Mouse (Mus musculus) intestine, embryonic 16.5 days (tissue): Measurements from ENCODE around the gene 4933411K16Rik. TPM values are rescaled to one million over a fixed set of nuclear protein-coding genes. Genes with fewer than 3 reads are reported as not detected.
A peak's percentile ranks its signal among the peaks of the same experiment; 100 is the strongest.
"Not testable (repeated sequence)": the region's sequence is repeated elsewhere in the genome, so short reads cannot be mapped to it uniquely, and the experiment has no call there.

Experiments
- ATAC-seq: fragments of 200-750 bp; cut with Nextera tagmentation; 2 replicates; pipeline ENCODE4 v1.8.0; 2017; ENCODE audit warnings: moderate TSS enrichment, moderate library complexity
- H3K27ac ChIP-seq: fragments of 300-500 bp; sonication (generic); 2 replicates; pipeline ENCODE4 v1.5.1; 2014; ENCODE audit warnings: mild to moderate bottlenecking, low read length
- H3K27me3 ChIP-seq: fragments of 300-500 bp; sonication (generic); replicated peaks from 2 replicates; pipeline ENCODE4 v1.6.1; 2014; ENCODE audit warnings: low read length, control low read depth, mixed read lengths; ENCODE audit not compliant: control insufficient read depth, insufficient read depth
- H3K36me3 ChIP-seq: fragments of 300-500 bp; sonication (generic); 2 replicates; pipeline ENCODE4 v1.6.1; 2014; ENCODE audit warnings: low read length, control low read depth; ENCODE audit not compliant: control insufficient read depth, insufficient read depth
- H3K4me1 ChIP-seq: fragments of 300-500 bp; sonication (generic); 2 replicates; pipeline ENCODE4 v1.6.1; 2014; ENCODE audit warnings: low read length, control low read depth, mixed read lengths; ENCODE audit not compliant: control insufficient read depth, insufficient read depth
- H3K4me2 ChIP-seq: fragments of 300-500 bp; sonication (generic); 2 replicates; pipeline ENCODE4 v1.6.1; 2014; ENCODE audit warnings: low read depth, low read length, control low read depth
- H3K4me3 ChIP-seq: fragments of 300-500 bp; sonication (generic); 2 replicates; pipeline ENCODE4 v1.5.1; 2014; ENCODE audit warnings: mild to moderate bottlenecking, low read length
- H3K9ac ChIP-seq: fragments of 300-500 bp; sonication (generic); 2 replicates; pipeline ENCODE4 v1.6.1; 2014; ENCODE audit warnings: low read depth, low read length
- H3K9me3 ChIP-seq: fragments of 300-500 bp; sonication (generic); 2 replicates; pipeline ENCODE4 v1.6.1; 2016; ENCODE audit warnings: low read length, control low read depth; ENCODE audit not compliant: control insufficient read depth
- WGBS: fragments of 180-500 bp; shearing (Covaris S2); extraction: QIAGEN DNeasy Blood & Tissue Kit; methylation state at CpG from one replicate; pipeline ENCODE4 v1.1.7; 2014; 5-methylcytosine and 5-hydroxymethylcytosine counted together
- polyA plus RNA-seq: library from polyadenylated mRNA; unstranded; fragments of >200 nt; fragmentation: Nextera tagmentation; extraction: Ambion mirVana; gene quantifications from 2 replicates; pipeline ENCODE4 v1.2.1, GENCODE M21; 2015

The 4933411K16Rik gene
- polyA plus RNA-seq, 1 experiment from 2014 or later = 0.16 TPM

DNA sequence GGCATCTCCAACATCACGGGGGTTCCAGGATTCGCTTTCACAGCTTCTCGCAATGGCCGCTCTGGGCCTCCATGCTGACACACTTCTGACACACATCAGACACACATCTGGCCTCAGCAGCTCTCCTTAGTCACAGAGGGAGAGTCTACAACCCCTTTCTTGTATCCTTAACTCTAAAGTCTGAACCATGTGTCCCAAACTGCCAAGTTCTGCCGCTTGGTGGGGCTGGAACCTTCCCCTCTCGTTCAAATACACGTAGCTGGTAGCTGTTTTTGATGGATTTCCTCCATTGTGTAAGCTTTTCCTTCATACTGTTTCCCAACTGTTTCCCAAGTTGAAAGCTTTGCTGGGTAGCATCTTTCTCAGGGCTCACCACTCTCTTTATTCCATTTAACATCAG is 19.2 kb downstream of the 4933411K16Rik start:
- H3K27me3 ChIP-seq = no peaks in the 10 kb centered on the region
- H3K4me2 ChIP-seq = no peak overlapping the region
- H3K4me1 ChIP-seq = peaks cover 6% of the 10 kb centered on the region; the same call in 1 of the 2 replicates
- WGBS = 78% methylated on average over 7 of the region's 7 CpGs
- ATAC-seq = no peak
- no peak overlapping the region for H3K9ac ChIP-seq
- H3K4me3 ChIP-seq = no peak overlapping the region
- H3K36me3 ChIP-seq = no peaks in the 10 kb centered on the region
- H3K9me3 ChIP-seq = no peaks in the 10 kb centered on the region
- H3K27ac ChIP-seq = no peak overlapping the region

DNA sequence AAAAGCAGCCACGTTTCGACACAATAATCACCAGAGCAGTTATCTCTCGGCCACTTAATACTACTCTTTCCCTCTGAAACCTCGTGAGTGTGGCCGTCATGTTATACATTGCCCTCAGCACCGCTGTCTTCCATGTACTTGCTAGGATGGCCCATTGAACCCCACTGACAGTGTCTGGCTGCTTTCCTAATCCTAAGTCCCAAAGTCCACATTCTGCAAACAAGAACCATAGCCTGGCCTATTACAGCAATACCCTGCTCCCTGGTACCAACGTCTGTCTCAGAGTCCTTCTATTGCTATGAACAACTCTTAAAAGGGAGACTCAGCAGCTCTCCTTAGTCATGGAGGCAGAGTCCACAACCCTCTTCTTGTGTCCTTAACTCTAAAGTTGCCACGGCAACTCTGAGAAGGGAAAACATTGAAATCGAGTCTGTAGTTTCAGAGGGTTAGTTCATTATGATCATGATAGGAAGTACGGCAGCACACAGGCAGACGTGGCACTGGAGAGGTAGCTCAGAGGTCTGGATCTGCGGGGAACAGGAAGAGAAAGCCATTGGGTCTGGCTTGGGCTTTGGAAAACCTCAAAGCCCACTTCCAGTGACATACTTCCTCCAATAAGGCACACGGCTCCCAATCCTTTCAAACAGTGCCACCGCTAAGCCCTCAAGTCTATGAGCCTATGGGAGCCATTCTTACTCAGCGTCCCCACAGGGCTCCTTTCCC is 20.0 kb downstream of the 4933411K16Rik start:
- ATAC-seq = peak; percentile 91
- Histone ChIP-seq H3K9ac (no peak overlapping the region), H3K27me3 (no peaks in the 10 kb centered on the region), H3K4me3 (no peak overlapping the region), H3K36me3 (no peaks in the 10 kb centered on the region), H3K4me2 (no peak overlapping the region), H3K9me3 (no peaks in the 10 kb centered on the region), H3K27ac (peak overlapping the region; percentile 65), H3K4me1 (peaks cover 6% of the 10 kb centered on the region; the same call in 1 of the 2 replicates)
- 69% methylated on average over 15 of the region's 15 CpGs for WGBS

DNA sequence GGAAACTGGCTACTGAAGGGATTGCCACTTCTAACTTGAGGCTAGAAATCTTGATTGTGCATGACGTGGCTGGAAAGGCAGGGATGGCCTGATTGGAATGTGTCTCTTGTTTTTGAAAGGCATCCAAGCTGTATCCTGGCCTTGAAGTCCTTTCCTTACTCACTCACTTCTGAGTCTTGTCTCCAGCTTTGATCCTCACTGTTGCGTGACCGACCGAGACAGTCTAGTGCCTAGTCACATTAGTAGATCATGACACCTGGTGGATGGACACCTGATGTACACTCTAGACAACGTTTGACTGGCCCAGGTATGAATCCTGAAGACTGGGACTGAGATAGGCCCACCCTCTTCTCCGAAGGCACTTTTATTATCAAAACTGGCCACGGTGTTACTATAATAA is 20.8 kb downstream of the 4933411K16Rik start:
- Histone ChIP-seq H3K9me3 (no peaks in the 10 kb centered on the region), H3K9ac (no peak overlapping the region), H3K4me2 (no peak overlapping the region), H3K4me3 (no peak overlapping the region), H3K27me3 (no peaks in the 10 kb centered on the region), H3K4me1 (peaks cover 6% of the 10 kb centered on the region; the same call in 1 of the 2 replicates), H3K36me3 (no peaks in the 10 kb centered on the region), H3K27ac (peak overlapping the region; percentile 65; the same call in 1 of the 2 replicates)
- WGBS = 77% methylated on average over 7 of the region's 7 CpGs
- ATAC-seq = no peak

DNA sequence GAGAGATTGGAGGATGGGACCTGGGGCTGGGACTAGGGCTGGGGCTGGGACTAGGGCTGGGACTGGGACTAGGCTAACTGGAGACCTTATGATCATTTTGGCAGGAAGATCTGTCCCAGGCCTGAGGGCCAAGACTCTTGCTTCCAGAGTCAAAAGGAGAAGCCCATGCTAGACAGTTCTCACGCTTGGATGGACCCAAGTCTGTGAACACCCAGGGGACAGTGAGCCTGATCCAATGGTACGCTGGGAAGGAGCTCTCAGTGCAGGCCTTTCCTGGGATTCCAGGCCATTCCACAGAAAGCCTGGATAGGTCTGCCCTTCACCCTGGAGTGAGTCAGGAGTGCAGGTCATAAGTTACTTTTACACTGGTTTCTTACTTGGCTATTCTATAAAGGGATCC is 23.0 kb downstream of the 4933411K16Rik start:
- WGBS = 83% methylated on average over 2 of the region's 2 CpGs
- ATAC-seq = no peak
- H3K4me3 ChIP-seq = no peak overlapping the region
- no peaks in the 10 kb centered on the region for H3K9me3 ChIP-seq
- H3K4me2 ChIP-seq = no peak overlapping the region
- H3K4me1 ChIP-seq = peaks cover 6% of the 10 kb centered on the region; the same call in 1 of the 2 replicates
- no peaks in the 10 kb centered on the region for H3K27me3 ChIP-seq
- H3K27ac ChIP-seq = no peak overlapping the region
- no peaks in the 10 kb centered on the region for H3K36me3 ChIP-seq
- H3K9ac ChIP-seq = no peak overlapping the region

DNA sequence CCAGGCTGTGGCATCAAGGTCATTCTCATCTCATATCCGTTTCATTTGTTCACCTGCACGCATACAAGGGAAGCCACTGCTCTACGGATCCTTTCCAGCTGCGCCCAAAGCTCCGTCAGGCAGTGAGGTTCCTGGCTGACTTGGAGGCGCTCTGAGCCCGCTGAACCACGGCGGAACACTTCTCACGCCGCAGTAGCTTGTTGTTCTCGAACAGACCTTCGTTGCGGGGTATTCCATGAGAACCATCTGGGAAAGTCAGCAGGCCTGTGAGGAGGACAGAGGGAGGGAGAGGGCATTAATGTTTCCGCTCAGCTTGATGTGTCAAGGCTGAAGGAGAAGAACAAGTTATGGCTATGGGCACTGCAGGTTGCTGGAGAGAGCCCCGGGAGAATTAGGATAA is 23.9 kb downstream of the 4933411K16Rik start:
- Histone ChIP-seq H3K27me3 (no peaks in the 10 kb centered on the region), H3K4me1 (peaks cover 6% of the 10 kb centered on the region; the same call in 1 of the 2 replicates), H3K4me2 (no peak overlapping the region), H3K27ac (no peak overlapping the region), H3K36me3 (no peaks in the 10 kb centered on the region), H3K9me3 (no peaks in the 10 kb centered on the region), H3K9ac (no peak overlapping the region), H3K4me3 (no peak overlapping the region)
- WGBS = 91% methylated on average over 16 of the region's 16 CpGs
- no peak for ATAC-seq

DNA sequence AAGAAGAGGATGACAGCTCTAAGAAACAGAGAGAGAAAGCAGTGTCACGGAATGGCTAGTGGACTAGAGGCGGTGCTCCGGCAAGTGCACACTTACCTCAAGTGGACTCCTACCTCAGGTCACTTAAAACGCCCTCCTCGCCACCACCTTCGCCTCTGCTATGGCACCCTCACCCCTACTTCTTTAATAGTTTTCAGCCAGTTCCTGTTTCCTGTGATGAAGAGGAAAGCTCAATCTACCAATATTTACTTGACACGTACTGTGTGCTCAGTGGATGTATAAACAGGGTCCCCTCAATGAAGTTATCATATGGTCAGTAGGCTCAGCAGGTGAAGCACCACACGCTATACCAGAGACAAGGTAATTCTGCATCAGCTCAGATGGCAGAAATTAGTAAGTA is 26.5 kb downstream of the 4933411K16Rik start:
- no peak overlapping the region for H3K27ac ChIP-seq
- no peaks in the 10 kb centered on the region for H3K36me3 ChIP-seq
- H3K4me3 ChIP-seq = no peak overlapping the region
- 94% methylated on average over 8 of the region's 8 CpGs for WGBS
- H3K9me3 ChIP-seq = no peaks in the 10 kb centered on the region
- H3K4me2 ChIP-seq = no peak overlapping the region
- no peak overlapping the region for H3K9ac ChIP-seq
- no peak for ATAC-seq
- H3K4me1 ChIP-seq = no peaks in the 10 kb centered on the region
- no peaks in the 10 kb centered on the region for H3K27me3 ChIP-seq

DNA sequence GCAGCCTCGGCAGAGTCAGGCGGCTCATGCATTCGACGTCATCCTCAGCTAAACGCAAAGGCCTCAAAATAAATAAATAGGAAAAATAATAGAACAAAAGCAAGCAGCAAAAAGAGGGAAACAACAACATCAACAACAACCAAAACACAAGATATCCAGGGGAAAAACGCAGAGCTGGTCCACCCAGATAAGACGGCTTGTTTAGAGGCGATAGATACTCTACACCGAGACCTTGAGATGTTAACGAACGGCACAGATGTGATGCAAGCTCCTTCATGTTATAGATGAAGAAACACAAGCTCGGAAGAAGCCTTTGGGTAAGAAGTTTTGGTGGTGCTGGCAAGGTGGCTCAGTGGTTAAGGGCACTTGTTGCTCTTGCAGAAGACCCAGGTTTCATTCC is 27.0 kb downstream of the 4933411K16Rik start:
- Histone ChIP-seq H3K27ac (no peak overlapping the region), H3K4me1 (no peaks in the 10 kb centered on the region), H3K9ac (no peak overlapping the region), H3K4me2 (no peak overlapping the region), H3K9me3 (no peaks in the 10 kb centered on the region), H3K4me3 (no peak overlapping the region), H3K27me3 (no peaks in the 10 kb centered on the region), H3K36me3 (no peaks in the 10 kb centered on the region)
- 93% methylated on average over 12 of the region's 12 CpGs for WGBS
- ATAC-seq = no peak

DNA sequence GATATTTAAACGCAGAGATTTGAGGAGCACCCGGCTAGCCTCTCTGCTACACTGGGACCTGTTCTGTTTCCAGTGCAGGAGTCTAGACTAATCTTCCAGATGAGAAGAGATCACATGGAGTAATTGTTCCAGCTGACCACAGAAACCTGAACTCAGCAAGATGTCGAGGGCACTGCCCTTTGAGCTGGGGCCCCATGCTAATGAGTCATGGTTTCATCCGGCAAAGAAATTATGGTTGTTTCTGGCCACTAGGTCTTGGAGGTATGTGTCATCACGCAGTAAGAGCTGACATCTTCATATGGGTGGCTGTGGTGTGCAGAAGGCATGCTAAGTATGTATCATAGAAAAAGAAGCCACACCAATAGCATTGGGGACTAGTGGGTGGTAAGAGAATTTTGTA is 27.9 kb downstream of the 4933411K16Rik start:
- ATAC-seq = peak; percentile 75
- no peaks in the 10 kb centered on the region for H3K4me1 ChIP-seq
- H3K36me3 ChIP-seq = no peaks in the 10 kb centered on the region
- H3K4me2 ChIP-seq = no peak overlapping the region
- H3K9ac ChIP-seq = no peak overlapping the region
- no peaks in the 10 kb centered on the region for H3K9me3 ChIP-seq
- H3K27me3 ChIP-seq = no peaks in the 10 kb centered on the region
- H3K27ac ChIP-seq = peak overlapping the region; percentile 24; the same call in 1 of the 2 replicates
- H3K4me3 ChIP-seq = no peak overlapping the region
- WGBS = 68% methylated on average over 5 of the region's 5 CpGs

DNA sequence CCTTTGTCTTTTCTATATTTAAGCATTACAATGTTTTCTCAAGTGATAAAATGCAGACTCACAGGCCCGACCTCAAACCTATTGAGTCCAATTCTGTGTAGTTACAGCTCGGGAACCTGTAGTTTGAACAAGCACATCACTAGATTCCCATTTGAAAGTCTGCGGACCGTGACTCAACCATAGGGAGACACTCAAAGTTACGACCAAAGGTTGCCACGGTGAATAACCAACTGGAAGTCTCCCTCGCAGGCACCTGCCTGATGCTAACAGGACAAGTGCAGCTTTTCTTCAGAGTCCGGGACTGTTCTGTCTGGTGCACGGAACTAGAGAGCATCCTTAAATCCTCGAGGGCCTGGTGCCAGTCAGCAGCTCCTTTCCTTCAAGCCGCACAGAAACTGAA is 28.4 kb downstream of the 4933411K16Rik start:
- WGBS = 85% methylated on average over 11 of the region's 11 CpGs
- H3K27me3 ChIP-seq = no peaks in the 10 kb centered on the region
- H3K4me2 ChIP-seq = no peak overlapping the region
- ATAC-seq = no peak
- H3K4me3 ChIP-seq = no peak overlapping the region
- no peaks in the 10 kb centered on the region for H3K36me3 ChIP-seq
- no peak overlapping the region for H3K27ac ChIP-seq
- peaks cover under 1% of the 10 kb centered on the region; the same call in 1 of the 2 replicates for H3K4me1 ChIP-seq
- H3K9me3 ChIP-seq = no peaks in the 10 kb centered on the region
- no peak overlapping the region for H3K9ac ChIP-seq

DNA sequence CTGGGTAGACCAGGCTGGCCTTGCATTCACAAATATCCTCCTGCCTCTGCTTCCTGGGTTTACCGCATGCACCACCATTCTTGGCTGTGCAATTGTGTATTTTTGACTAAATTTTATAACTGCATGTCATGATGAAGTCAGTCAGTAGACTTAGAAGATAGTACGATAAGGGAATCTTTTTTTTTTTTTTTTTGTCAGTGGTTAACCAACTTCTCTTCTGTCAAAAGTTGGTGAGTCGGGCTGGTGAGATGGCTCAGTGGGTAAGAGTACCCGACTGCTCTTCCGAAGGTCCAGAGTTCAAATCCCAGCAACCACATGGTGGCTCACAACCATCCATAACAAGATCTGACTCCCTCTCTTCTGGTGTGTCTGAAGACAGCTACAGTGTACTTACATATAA is 29.6 kb downstream of the 4933411K16Rik start:
- WGBS = 90% methylated on average over 5 of the region's 5 CpGs
- not testable (repeated sequence) for H3K4me2 ChIP-seq, H3K27ac ChIP-seq, H3K9ac ChIP-seq, ATAC-seq, H3K4me3 ChIP-seq, H3K36me3 ChIP-seq, H3K9me3 ChIP-seq, H3K27me3 ChIP-seq, H3K4me1 ChIP-seq
